Mouse (Mus musculus) small intestine, adult 2 months (tissue): ENCODE measurements around the gene Sytl3. TPM values are rescaled to one million over a fixed set of nuclear protein-coding genes. Genes with fewer than 3 reads are reported as not detected.

Source experiments
- H3K27ac ChIP-seq: fragments of 200-500 bp; 2 replicates; pipeline ENCODE4 v1.5.1; 2012; ENCODE audit warnings: low read depth, low read length, control low read depth, inconsistent platforms; ENCODE audit not compliant: insufficient read depth
- H3K27me3 ChIP-seq: fragments of 200-500 bp; 2 replicates; pipeline ENCODE4 v1.6.1; 2012; ENCODE audit warnings: mild to moderate bottlenecking, moderate library complexity, low read length, inconsistent platforms; ENCODE audit not compliant: control insufficient read depth, insufficient read depth
- H3K36me3 ChIP-seq: fragments of 200-500 bp; 2 replicates; pipeline ENCODE4 v1.6.1; 2012; ENCODE audit warnings: mild to moderate bottlenecking, low read length, control low read depth, inconsistent platforms; ENCODE audit not compliant: control insufficient read depth, insufficient read depth
- H3K4me1 ChIP-seq: fragments of 200-500 bp; 2 replicates; pipeline ENCODE4 v1.6.1; 2012; ENCODE audit warnings: low read length, inconsistent platforms, mixed read lengths; ENCODE audit not compliant: control insufficient read depth, insufficient read depth, insufficient read length
- H3K4me3 ChIP-seq: fragments of 200-500 bp; 2 replicates; pipeline ENCODE4 v1.5.1; 2012; ENCODE audit warnings: low read depth, mild to moderate bottlenecking, control low read depth, inconsistent platforms, low read length, moderate library complexity
- CTCF ChIP-seq: fragments of 200-500 bp; IDR thresholded peaks from 2 replicates; pipeline ENCODE4 v1.5.1; 2012; ENCODE audit warnings: low read depth, mild to moderate bottlenecking, control low read depth, inconsistent platforms, low read length, moderate library complexity, mixed read lengths; ENCODE audit not compliant: insufficient replicate concordance, insufficient read length; ENCODE audit errors: extremely low read depth
- POLR2A ChIP-seq: fragments of 200-500 bp; IDR thresholded peaks from 2 replicates; pipeline ENCODE4 v1.6.1; 2012; ENCODE audit warnings: low read depth, mild to moderate bottlenecking, control low read depth, inconsistent platforms, low read length, moderate library complexity
- WGBS: fragments of 180-500 bp; shearing (Covaris S2); methylation state at CpG from one replicate; pipeline ENCODE4 v1.1.7; 2018; 5-methylcytosine and 5-hydroxymethylcytosine counted together
- polyA plus RNA-seq: library from polyadenylated mRNA; depleted of rRNA; stranded (reverse); fragments of >200 nt; gene quantifications from 2 replicates; pipeline ENCODE4 v1.2.3, GENCODE M21; 2012

The Sytl3 gene
- polyA plus RNA-seq, 1 experiment = 6.4 TPM

- Histone ChIP-seq H3K4me1 (peaks cover 21% of the 10 kb centered on the region), H3K27ac (no peak overlapping the region), H3K27me3 (no peaks in the 10 kb centered on the region), H3K4me3 (no peak overlapping the region), H3K36me3 (peaks cover 93% of the 10 kb centered on the region)
- WGBS = 65% methylated on average over 33 of the region's 33 CpGs
- TF ChIP-seq CTCF = no peak
- TF ChIP-seq POLR2A = no peak
Observed at GRCm38 (mm10) chr17:6742083-6743038, 83.5 kb downstream of the Sytl3 start.

- H3K36me3 ChIP-seq = peaks cover 93% of the 10 kb centered on the region
- peaks cover 21% of the 10 kb centered on the region for H3K4me1 ChIP-seq
- TF ChIP-seq POLR2A (no peak), CTCF (no peak)
- peak overlapping the region; percentile 17 for H3K27ac ChIP-seq
- WGBS = 83% methylated on average over 11 of the region's 11 CpGs
- H3K4me3 ChIP-seq = no peak overlapping the region
- no peaks in the 10 kb centered on the region for H3K27me3 ChIP-seq
Observed at GRCm38 (mm10) chr17:6743039-6743575, 84.2 kb downstream of the Sytl3 start.

- Histone ChIP-seq H3K27ac (peak overlapping the region; percentile 17), H3K4me3 (no peak overlapping the region), H3K36me3 (peaks cover 95% of the 10 kb centered on the region), H3K27me3 (no peaks in the 10 kb centered on the region), H3K4me1 (peaks cover 21% of the 10 kb centered on the region)
- 20% methylated on average over 11 of the region's 11 CpGs for WGBS
- TF ChIP-seq POLR2A (no peak), CTCF (no peak)
Observed at GRCm38 (mm10) chr17:6743787-6744239, 84.9 kb downstream of the Sytl3 start.

- Histone ChIP-seq H3K27me3 (no peaks in the 10 kb centered on the region), H3K36me3 (peaks cover 95% of the 10 kb centered on the region), H3K4me1 (peaks cover 21% of the 10 kb centered on the region), H3K27ac (peak overlapping the region; percentile 0; the same call in 1 of the 2 replicates), H3K4me3 (no peak overlapping the region)
- 55% methylated on average over 9 of the region's 9 CpGs for WGBS
- no peak for TF ChIP-seq POLR2A
- TF ChIP-seq CTCF = no peak
Observed at GRCm38 (mm10) chr17:6744366-6744765, 85.5 kb downstream of the Sytl3 start.

GRCm38 (mm10) chr17:6744871-6745270 lies 86.0 kb downstream of the Sytl3 start:
- 92% methylated on average over 14 of the region's 14 CpGs for WGBS
- peaks cover 93% of the 10 kb centered on the region for H3K36me3 ChIP-seq
- H3K27ac ChIP-seq = no peak overlapping the region
- peaks cover 21% of the 10 kb centered on the region for H3K4me1 ChIP-seq
- no peak for TF ChIP-seq CTCF
- TF ChIP-seq POLR2A = no peak
- no peaks in the 10 kb centered on the region for H3K27me3 ChIP-seq
- H3K4me3 ChIP-seq = no peak overlapping the region

- 81% methylated on average over 5 of the region's 5 CpGs for whole genome bisulfite sequencing
- Histone ChIP-seq H3K4me3 (no peak overlapping the region), H3K27me3 (no peaks in the 10 kb centered on the region), H3K4me1 (peaks cover 21% of the 10 kb centered on the region), H3K36me3 (peaks cover 91% of the 10 kb centered on the region), H3K27ac (no peak overlapping the region)
- TF ChIP-seq POLR2A (no peak), CTCF (no peak)
Observed at GRCm38 (mm10) chr17:6745503-6745902, 86.6 kb downstream of the Sytl3 start.

- peaks cover 21% of the 10 kb centered on the region for H3K4me1 ChIP-seq
- no peak overlapping the region for H3K4me3 ChIP-seq
- 78% methylated on average over 9 of the region's 9 CpGs for WGBS
- H3K27me3 ChIP-seq = no peaks in the 10 kb centered on the region
- TF ChIP-seq POLR2A = no peak
- TF ChIP-seq CTCF = no peak
- H3K36me3 ChIP-seq = peaks cover 91% of the 10 kb centered on the region
- no peak overlapping the region for H3K27ac ChIP-seq
Observed at GRCm38 (mm10) chr17:6745975-6746374, 87.1 kb downstream of the Sytl3 start.
